Mouse (Mus musculus): Measurements from ENCODE around the gene Fnbp1l. TPM values are rescaled to one million over a fixed set of nuclear protein-coding genes. Genes with fewer than 3 reads are reported as not detected.
A peak's percentile ranks its signal among the peaks of the same experiment; 100 is the strongest.

The Fnbp1l gene
- polyA plus RNA-seq, 1 experiment from 2014 or later: 214 TPM

GRCm38 (mm10) chr3:122547469-122547868, 72.0 kb downstream of the Fnbp1l start:
- ATAC-seq: no peak
- H3K27me3 ChIP-seq: no peaks in the 10 kb centered on the region
- WGBS: 86% methylated on average over 4 of the region's 4 CpGs
- H3K9me3 ChIP-seq: no peaks in the 10 kb centered on the region
- no peak overlapping the region for H3K4me3 ChIP-seq (replicated peaks)
- H3K36me3 ChIP-seq: peaks cover 54% of the 10 kb centered on the region
- H3K4me1 ChIP-seq (replicated peaks): no peaks in the 10 kb centered on the region
- H3K9ac ChIP-seq (replicated peaks): no peak overlapping the region
- no peak overlapping the region for H3K4me2 ChIP-seq (replicated peaks)
- no peak overlapping the region for H3K27ac ChIP-seq

DNA sequence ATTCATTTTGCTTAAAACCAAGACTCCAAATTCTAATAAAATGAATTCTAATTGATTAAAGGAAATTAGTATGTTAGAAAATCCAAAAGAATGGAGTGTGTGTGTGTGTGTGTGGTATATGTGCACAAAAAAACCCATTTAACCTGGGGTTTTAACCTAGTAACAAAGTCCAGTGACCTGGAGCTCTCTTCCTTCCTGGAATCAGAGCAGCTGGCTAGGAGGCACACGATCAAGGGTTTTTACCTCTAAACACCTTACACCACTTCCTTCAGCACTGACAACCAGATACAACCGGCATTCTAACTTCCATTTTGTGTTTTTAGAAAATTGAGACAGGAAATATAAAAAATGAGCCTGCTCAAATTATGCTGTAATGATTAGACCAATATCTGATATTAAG, 74.2 kb downstream of the Fnbp1l start:
- H3K4me2 ChIP-seq (replicated peaks): no peak overlapping the region
- no peak overlapping the region for H3K9ac ChIP-seq (replicated peaks)
- no peak overlapping the region for H3K27ac ChIP-seq
- H3K9me3 ChIP-seq: no peaks in the 10 kb centered on the region
- no peak for ATAC-seq
- no peaks in the 10 kb centered on the region for H3K27me3 ChIP-seq
- H3K4me3 ChIP-seq (replicated peaks): no peak overlapping the region
- WGBS: 85% methylated on average over 2 of the region's 2 CpGs
- H3K36me3 ChIP-seq: peaks cover 74% of the 10 kb centered on the region
- H3K4me1 ChIP-seq (replicated peaks): no peaks in the 10 kb centered on the region

- Histone ChIP-seq H3K4me3 (replicated peaks) (no peak overlapping the region), H3K9ac (replicated peaks) (no peak overlapping the region), H3K9me3 (no peaks in the 10 kb centered on the region), H3K27ac (no peak overlapping the region), H3K4me2 (replicated peaks) (no peak overlapping the region), H3K36me3 (peaks cover 81% of the 10 kb centered on the region), H3K27me3 (no peaks in the 10 kb centered on the region), H3K4me1 (replicated peaks) (no peaks in the 10 kb centered on the region)
- WGBS: 87% methylated on average over 4 of the region's 4 CpGs
- no peak for ATAC-seq
These were observed 78.6 kb downstream of the Fnbp1l start for GRCm38 (mm10) chr3:122540918-122541317.

GRCm38 (mm10) chr3:122539961-122540690, 79.4 kb downstream of the Fnbp1l start:
- no peaks in the 10 kb centered on the region for H3K4me1 ChIP-seq (replicated peaks)
- H3K36me3 ChIP-seq: peaks cover 75% of the 10 kb centered on the region
- no peaks in the 10 kb centered on the region for H3K9me3 ChIP-seq
- no peak overlapping the region for H3K4me2 ChIP-seq (replicated peaks)
- H3K27ac ChIP-seq: no peak overlapping the region
- WGBS: 81% methylated on average over 17 of the region's 17 CpGs
- no peak for ATAC-seq
- H3K9ac ChIP-seq (replicated peaks): no peak overlapping the region
- no peaks in the 10 kb centered on the region for H3K27me3 ChIP-seq
- no peak overlapping the region for H3K4me3 ChIP-seq (replicated peaks)

GRCm38 (mm10) chr3:122538851-122539250, 80.7 kb downstream of the Fnbp1l start:
- Histone ChIP-seq H3K9ac (replicated peaks) (no peak overlapping the region), H3K4me2 (replicated peaks) (no peak overlapping the region), H3K27ac (no peak overlapping the region), H3K9me3 (no peaks in the 10 kb centered on the region), H3K4me1 (replicated peaks) (no peaks in the 10 kb centered on the region), H3K4me3 (replicated peaks) (no peak overlapping the region), H3K27me3 (no peaks in the 10 kb centered on the region), H3K36me3 (peaks cover 64% of the 10 kb centered on the region)
- no peak for ATAC-seq
- WGBS: 95% methylated on average over 2 of the region's 2 CpGs

DNA sequence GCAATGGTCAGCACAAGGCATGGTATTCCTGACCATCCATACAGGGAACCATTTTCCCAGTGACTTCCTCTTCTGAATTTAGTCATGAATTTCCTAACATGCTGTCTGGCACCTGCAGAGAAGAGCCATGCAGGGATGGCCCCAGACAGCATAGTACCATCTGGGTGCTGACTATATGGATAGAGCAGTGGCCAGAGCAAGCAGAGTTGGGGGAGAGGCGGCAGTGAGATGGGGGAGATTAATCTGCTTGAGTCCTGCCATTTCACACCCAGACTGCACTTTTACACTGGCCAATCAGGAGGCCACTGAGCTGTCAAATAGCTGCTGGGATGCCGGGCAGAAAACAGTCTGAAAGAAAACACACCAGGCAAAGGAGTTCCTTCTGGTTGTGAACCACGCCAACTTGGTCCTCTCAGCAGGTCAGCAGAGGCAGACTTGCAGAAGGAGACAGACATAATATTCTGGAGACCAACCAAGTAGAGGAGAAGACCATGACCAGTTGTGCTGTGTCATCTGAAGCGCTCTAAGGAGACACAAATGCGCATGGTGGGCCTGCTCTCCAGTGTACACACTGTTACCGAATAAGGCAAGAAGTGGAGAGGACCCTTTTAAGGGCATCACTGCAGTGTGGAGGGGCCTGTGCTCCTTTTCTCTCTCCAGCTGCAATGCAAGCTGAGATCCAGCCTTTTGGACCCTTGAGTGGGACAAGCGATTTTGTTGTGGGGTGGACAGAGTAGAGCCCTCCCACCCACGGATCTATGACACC, 83.4 kb downstream of the Fnbp1l start:
- Histone ChIP-seq H3K36me3 (peaks cover 40% of the 10 kb centered on the region), H3K4me3 (replicated peaks) (no peak overlapping the region), H3K27me3 (no peaks in the 10 kb centered on the region), H3K9ac (replicated peaks) (no peak overlapping the region), H3K9me3 (no peaks in the 10 kb centered on the region), H3K4me1 (replicated peaks) (no peaks in the 10 kb centered on the region), H3K27ac (no peak overlapping the region), H3K4me2 (replicated peaks) (no peak overlapping the region)
- 86% methylated on average over 8 of the region's 8 CpGs for WGBS
- peak; percentile 51 for ATAC-seq

GRCm38 (mm10) chr3:122528477-122528876, 91.0 kb downstream of the Fnbp1l start:
- no peaks in the 10 kb centered on the region for H3K4me1 ChIP-seq (replicated peaks)
- no peak overlapping the region for H3K9ac ChIP-seq (replicated peaks)
- WGBS: 89% methylated on average over 3 of the region's 3 CpGs
- no peak overlapping the region for H3K4me3 ChIP-seq (replicated peaks)
- no peaks in the 10 kb centered on the region for H3K27me3 ChIP-seq
- no peaks in the 10 kb centered on the region for H3K9me3 ChIP-seq
- no peak for ATAC-seq
- peaks cover 20% of the 10 kb centered on the region for H3K36me3 ChIP-seq
- H3K27ac ChIP-seq: no peak overlapping the region
- H3K4me2 ChIP-seq (replicated peaks): no peak overlapping the region

DNA sequence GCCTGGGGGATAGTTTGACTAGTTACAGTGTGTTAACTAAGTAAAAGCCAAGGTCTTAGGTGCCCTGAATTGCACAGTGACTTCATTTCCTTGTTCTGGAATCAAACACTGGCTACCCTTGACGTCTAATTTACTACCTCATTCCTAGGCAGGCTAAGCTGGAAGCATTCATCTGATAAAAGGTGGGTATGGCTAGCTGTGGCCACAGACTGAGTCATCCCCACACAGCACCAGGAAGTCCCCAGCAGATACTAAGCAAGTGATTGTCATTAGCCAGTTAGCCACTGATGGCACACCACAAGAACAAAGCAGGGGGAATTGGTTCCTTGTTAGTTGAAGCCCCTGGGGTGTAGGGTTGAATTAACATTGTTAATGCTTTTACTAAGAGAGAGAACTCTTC, 98.2 kb downstream of the Fnbp1l start:
- Histone ChIP-seq H3K27ac (no peak overlapping the region), H3K4me2 (replicated peaks) (no peak overlapping the region), H3K27me3 (no peaks in the 10 kb centered on the region), H3K9ac (replicated peaks) (no peak overlapping the region), H3K36me3 (peaks cover 19% of the 10 kb centered on the region), H3K4me1 (replicated peaks) (peaks cover 32% of the 10 kb centered on the region), H3K9me3 (no peaks in the 10 kb centered on the region), H3K4me3 (replicated peaks) (no peak overlapping the region)
- 60% methylated on average over 1 of the region's 1 CpGs for WGBS
- no peak for ATAC-seq

DNA sequence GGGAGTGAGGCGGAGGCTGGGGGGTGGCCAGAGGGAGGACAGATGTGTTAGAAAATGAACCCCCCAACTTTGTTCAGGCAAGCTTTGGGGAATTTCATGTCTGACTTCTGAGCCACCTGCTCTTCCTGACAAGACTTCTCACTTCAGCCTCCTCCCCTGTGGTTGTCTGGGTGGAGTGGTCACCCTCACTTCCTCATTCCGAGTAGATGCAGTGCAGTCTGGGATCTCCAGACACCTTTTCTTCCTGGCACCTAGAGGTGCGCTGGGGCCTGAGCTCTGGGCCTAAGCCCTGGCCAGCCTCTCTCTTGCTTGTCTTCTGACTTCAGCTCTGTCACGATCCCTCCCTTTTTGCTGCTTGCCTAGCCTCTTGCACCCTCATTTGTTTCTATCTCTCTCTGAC, 98.6 kb downstream of the Fnbp1l start:
- H3K4me1 ChIP-seq (replicated peaks): peaks cover 32% of the 10 kb centered on the region
- no peak overlapping the region for H3K4me3 ChIP-seq (replicated peaks)
- no peaks in the 10 kb centered on the region for H3K27me3 ChIP-seq
- no peak overlapping the region for H3K9ac ChIP-seq (replicated peaks)
- ATAC-seq: no peak
- no peaks in the 10 kb centered on the region for H3K9me3 ChIP-seq
- H3K27ac ChIP-seq: no peak overlapping the region
- no peak overlapping the region for H3K4me2 ChIP-seq (replicated peaks)
- WGBS: 94% methylated on average over 4 of the region's 4 CpGs
- H3K36me3 ChIP-seq: peaks cover 19% of the 10 kb centered on the region

DNA sequence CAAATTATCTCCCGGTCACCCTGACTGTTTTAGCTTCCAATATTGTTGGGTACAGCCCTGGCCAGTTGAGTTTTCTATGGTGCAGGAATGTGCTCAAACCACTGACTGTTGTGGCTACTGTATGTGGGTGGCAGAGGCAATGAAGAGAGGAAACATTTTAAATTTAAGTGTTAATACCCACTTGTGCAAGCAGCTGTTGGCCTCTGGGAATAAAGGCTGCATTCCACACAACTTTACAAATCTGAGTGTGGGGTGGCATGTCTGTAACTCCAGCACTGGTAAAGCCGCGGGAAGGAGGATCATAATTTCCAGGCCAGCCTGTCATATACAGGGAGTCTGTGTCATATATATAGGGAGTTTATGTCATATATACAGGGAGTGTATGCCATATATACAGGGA, 99.2 kb downstream of the Fnbp1l start:
- no peak overlapping the region for H3K9ac ChIP-seq (replicated peaks)
- no peak overlapping the region for H3K27ac ChIP-seq
- ATAC-seq: no peak
- 96% methylated on average over 3 of the region's 3 CpGs for WGBS
- H3K9me3 ChIP-seq: no peaks in the 10 kb centered on the region
- no peaks in the 10 kb centered on the region for H3K27me3 ChIP-seq
- H3K36me3 ChIP-seq: peaks cover 15% of the 10 kb centered on the region
- H3K4me1 ChIP-seq (replicated peaks): peaks cover 32% of the 10 kb centered on the region
- H3K4me3 ChIP-seq (replicated peaks): no peak overlapping the region
- no peak overlapping the region for H3K4me2 ChIP-seq (replicated peaks)

DNA sequence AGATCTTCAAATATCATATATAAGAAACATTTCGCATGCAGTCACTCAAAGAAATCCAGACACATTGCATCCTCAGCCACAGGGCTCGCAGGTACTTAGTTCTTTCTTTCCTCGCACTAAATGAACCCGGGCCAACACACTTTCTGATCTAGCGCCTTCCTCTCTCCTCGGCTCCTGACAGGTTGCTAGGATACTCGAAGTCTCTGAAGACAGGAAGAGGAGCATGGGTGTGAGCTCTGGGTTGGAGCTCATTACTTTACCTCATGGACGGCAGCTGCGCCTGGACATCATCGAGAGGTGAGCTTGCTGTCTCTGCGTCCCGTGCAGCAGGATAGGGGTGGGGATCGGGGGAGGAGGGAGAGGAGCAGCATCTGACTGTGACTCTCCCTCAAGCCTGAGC, 100.4 kb downstream of the Fnbp1l start:
- H3K4me3 ChIP-seq (replicated peaks): no peak overlapping the region
- 0 out of 2 replicates have a peak overlapping the region, but pooled peaks have one; percentile 4 for H3K4me2 ChIP-seq (replicated peaks)
- no peak overlapping the region for H3K9ac ChIP-seq (replicated peaks)
- H3K27ac ChIP-seq: peak overlapping the region; percentile 75
- peaks cover 32% of the 10 kb centered on the region for H3K4me1 ChIP-seq (replicated peaks)
- ATAC-seq: peak; percentile 35
- WGBS: 46% methylated on average over 13 of the region's 13 CpGs
- H3K36me3 ChIP-seq: peaks cover 8% of the 10 kb centered on the region
- H3K9me3 ChIP-seq: no peaks in the 10 kb centered on the region
- no peaks in the 10 kb centered on the region for H3K27me3 ChIP-seq

DNA sequence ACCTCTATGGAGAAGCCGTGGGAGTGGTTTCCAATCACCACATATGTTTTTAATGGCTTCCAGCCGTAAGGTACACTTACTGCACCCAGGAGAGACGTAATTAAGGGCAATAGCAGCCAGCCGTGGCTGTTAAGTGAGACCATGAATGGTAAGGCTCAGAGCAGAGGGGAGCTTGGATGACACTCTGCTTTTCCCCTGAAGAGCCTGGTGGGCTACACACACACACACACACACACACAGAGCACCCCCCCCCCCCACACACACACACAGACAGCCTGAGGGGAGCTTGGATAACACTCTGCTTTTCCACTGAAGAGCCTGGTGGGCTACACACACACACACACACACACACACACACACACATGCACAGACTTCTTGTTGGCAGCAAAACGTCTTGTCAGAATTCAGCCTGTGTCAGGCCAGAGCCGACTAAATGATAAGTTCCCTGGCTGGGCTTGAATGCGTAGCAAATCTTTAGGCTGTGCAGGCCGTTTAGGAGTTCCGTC, 101.2 kb downstream of the Fnbp1l start:
- WGBS: 54% methylated on average over 9 of the region's 9 CpGs
- Histone ChIP-seq H3K4me2 (replicated peaks) (no peak overlapping the region), H3K9ac (replicated peaks) (no peak overlapping the region), H3K36me3 (peaks cover 6% of the 10 kb centered on the region; the same call in 1 of the 2 replicates), H3K4me3 (replicated peaks) (no peak overlapping the region), H3K27ac (peak overlapping the region; percentile 75), H3K4me1 (replicated peaks) (peaks cover 32% of the 10 kb centered on the region), H3K9me3 (no peaks in the 10 kb centered on the region), H3K27me3 (no peaks in the 10 kb centered on the region)
- peak; percentile 66 for ATAC-seq

All from midbrain, embryonic 13.5 days (tissue).